Mouse (Mus musculus) cerebellum, adult 9-10 months (tissue): Measurements from ENCODE around the gene Ccdc9b.

Experiments used
- DNase-seq: peaks from one replicate; pipeline ENCODE4 v3.0.0; 2022

The Ccdc9b gene

GRCm38 (mm10) chr2:118708472-118708871 is 54.0 kb downstream of the Ccdc9b start:
- DNase-seq: no peak

GRCm38 (mm10) chr2:118706436-118706835 is 56.0 kb downstream of the Ccdc9b start:
- no peak for DNase-seq
